Mouse (Mus musculus) gastrocnemius, postnatal 14 days (tissue): ENCODE measurements at regions not wholly inside any gene's neighbourhood (a gene's known extent, or its start where the extent isn't known, plus 50 kb on each side); places are given as distances from the start of the nearest gene placed in this dataset.

ENCODE experiments used
- DNase-seq: peaks from one replicate; pipeline ENCODE4 v3.0.0; 2021; ENCODE audit warnings: mixed read lengths
- intact Hi-C: fragments of 180-260 bp; cut with DNase I; formaldehyde crosslinking; loops from one replicate; pipeline ENCODE4 v1.15.1; 2025; ENCODE audit warnings: low total_unique reads

DNA sequence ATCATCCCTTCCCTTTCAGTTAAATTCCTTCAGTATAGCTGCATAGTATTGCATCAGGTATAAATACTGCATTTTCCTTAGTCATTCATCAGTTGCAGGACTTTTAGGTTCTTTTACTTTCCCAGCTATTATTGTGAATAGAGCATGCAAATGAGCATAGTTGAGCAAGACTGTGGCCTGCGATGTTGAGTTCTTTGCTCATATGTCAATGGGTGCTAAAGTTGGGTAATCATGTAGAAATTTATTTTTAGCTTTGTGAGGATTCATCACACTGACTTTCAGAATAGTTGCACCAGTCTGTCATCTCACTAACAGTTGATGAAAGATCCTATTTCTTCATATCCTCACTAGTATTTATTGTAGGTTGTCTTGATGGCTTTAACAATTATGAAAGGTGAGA, 380.3 kb upstream of the Arrdc3 start:
- no peak for DNase-seq
- intact Hi-C loops, result no loop called here

DNA sequence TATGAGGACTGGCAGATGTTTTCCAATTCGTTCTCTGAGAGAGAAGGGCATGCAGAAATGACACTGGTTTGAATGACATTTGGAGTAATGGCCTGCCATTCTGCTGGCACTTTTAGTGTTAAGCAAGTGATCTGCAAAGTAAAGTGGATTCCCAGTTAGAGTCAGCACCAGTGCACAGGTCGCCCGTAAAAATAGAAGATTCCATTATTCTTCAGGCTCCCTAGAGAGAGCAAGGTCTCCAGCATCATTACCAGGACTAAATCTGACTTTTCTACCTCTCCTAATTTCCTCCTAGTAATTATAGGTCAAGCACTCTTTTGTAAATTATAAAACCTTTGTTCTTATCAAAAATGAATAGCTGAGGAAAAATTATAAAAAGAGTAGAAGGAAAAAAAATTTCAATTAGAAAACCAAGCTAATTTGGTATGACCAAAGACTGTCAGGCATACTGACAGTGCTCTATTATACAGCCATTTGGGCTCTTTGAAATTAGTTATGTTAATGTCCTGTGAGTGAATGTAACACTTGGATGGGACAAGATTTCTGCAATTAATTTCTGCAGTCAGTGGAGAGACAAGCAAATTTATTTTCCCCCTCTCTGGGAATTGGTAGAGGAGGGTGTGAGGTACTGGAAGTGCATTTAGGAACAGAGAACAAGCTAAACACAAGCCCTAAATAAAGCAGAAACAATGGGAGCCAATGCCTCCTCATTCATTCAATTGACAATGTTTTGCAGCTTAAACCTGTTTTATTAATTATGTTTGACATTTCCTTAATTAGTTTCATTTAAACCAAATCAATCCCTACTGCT, 368.8 kb upstream of the Arrdc3 start:
- intact Hi-C loops, result no loop called here
- no peak for DNase-seq

DNA sequence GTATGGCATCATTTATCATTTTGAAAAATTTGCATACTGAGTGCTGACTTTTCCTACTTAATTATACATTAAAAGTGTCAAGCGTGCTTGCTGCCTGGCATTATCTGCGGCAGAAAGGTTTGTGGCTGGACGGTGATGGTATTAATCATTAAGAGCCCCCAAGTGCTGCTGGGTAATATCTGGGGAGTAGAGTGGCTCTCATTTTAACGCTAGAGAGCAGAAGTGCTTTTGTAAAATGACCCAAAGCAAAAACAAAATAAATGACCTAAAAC, 368.3 kb upstream of the Arrdc3 start:
- DNase-seq, result no peak
- intact Hi-C loops, result no loop called here

DNA sequence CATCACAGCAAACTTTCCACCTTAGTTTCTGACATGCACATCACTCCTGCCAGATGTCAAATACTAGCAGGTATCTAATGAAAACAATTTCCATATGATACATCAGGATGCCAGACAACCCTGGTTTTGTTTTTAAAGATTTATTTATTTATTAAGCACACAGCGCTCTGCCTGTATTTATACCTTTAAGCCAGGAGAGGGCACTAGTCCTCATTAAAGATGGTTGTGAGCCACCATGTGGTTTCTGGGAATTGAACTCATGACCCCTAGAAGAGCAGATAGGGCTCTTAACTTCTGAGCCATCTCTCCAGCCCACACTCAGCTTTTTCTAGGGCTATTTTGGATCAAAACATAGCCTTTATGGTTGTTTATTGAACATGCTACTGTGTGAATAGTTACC, 364.3 kb upstream of the Arrdc3 start:
- DNase-seq, result no peak
- intact Hi-C loops, result no loop called here

DNA sequence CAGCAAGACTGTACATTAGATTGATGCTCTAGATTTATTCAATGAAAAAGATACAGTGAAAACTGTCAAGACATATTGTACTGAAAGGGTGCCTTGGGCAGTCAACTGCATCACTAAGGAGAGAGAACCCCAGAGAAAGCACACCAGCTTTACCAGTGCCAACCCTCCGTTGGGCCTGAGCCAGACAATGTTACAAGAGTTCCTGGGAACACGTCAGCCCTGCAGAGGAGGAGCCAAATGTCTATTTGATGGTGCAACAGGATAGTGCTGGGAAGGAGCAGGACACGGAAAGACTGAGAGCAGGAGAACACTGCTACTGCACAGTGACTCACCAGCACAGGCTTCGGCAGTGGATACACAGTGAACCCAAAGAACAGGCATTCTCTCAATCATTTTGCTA, 363.4 kb upstream of the Arrdc3 start:
- DNase-seq, result no peak
- intact Hi-C loops, result no loop called here

DNA sequence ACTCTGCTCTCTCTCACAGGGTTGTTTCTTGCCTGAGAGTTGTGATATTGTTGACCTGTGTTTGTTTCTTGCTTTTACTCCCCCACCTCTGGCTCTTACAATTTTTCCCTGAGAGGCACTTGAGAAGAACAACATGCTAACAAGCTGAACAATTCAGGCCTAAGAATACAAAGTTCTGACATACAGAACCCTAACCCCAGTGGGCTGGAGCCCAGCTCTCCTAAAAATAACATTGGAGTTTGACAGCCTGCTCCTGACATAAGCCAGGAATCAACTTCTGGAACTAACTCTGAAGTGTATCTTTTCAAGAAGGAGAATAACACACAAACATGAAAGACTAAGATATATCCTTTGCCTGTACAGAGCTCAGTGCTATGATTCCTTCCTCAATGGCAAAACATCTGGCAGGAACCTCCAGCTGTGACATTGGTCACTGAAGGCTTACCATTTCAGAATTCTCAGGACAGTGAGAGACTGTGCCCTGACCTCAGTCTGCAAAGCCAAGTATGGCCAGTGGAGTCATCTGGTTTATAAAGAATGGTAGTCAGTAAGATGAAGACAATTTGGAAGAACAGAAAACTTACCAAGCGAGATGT, 347.3 kb upstream of the Arrdc3 start:
- no peak for DNase-seq
- intact Hi-C loops, result no loop called here

DNA sequence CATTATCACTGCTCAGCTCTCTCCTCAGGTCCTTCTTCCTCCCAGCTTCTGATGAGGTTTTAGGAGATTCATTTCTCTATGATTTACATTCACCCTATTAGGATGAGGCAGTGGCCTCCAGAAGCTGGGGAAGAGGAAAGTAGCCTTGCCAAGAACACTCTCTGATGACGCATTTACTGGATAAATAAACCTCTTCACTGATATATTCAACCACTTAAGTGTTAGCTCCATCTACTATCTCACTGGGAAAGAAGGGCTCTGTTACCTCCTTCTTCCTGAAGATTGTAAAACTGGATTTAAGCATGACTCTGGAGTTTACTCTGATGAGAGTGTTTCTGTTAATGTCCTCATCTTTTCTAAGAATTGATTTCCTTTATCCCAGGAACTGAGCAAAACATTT, 338.2 kb upstream of the Arrdc3 start:
- DNase-seq, result no peak
- intact Hi-C loops, result no loop called here

DNA sequence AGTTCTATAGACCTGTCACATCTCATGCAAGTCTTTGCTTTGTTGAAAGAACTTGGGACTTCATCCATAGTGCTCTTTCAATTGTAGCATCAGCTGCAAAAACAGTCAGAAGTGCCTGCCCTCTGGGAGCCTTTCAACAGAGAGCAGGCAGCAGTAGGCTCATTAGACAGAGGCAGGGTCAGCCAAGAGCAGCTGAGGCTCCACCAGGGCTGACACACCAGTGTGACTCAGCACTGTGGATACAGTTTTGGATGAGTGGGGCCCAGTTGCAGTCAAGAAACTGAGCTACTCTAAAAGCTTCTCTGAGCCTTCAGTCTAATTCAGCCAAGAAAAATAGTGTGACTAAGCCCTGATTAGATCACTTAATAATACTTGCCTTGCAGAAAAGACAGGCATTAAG, 326.0 kb upstream of the Arrdc3 start:
- DNase-seq, result peak; percentile 54
- intact Hi-C loops, result no loop called here
